Mouse (Mus musculus) small intestine, adult 2 months (tissue): Measurements from ENCODE around the gene Lrrc3c.

Experiments used
- CTCF ChIP-seq: fragments of 200-500 bp; IDR thresholded peaks from 2 replicates; pipeline ENCODE4 v1.5.1; 2012; ENCODE audit warnings: low read depth, mild to moderate bottlenecking, control low read depth, inconsistent platforms, low read length, moderate library complexity, mixed read lengths; ENCODE audit not compliant: insufficient replicate concordance, insufficient read length; ENCODE audit errors: extremely low read depth
- POLR2A ChIP-seq: fragments of 200-500 bp; IDR thresholded peaks from 2 replicates; pipeline ENCODE4 v1.6.1; 2012; ENCODE audit warnings: low read depth, mild to moderate bottlenecking, control low read depth, inconsistent platforms, low read length, moderate library complexity

DNA sequence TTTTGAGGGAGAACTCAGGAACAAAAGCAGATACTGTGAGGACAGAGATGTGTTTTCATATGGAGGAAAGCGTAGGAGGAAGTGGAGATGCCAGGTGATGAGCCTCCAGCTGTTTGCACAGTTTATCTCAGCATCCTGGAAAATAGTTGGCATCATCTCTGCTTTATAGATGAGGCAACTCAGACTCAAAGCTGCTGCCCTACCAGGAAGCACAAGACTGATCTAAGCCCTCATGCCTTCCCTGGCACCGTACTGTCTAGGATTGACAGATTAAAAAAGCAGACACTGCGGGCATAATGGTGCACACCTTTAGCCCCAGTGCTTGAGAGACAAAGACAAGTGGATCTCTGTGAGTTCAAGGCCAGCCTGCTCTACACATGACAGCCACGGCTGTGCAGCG lies 32.6 kb downstream of the Lrrc3c start:
- TF ChIP-seq CTCF (no peak), POLR2A (no peak)
